1 mouse cellular context compared by ENCODE assay signal in the genomic region with DNA sequence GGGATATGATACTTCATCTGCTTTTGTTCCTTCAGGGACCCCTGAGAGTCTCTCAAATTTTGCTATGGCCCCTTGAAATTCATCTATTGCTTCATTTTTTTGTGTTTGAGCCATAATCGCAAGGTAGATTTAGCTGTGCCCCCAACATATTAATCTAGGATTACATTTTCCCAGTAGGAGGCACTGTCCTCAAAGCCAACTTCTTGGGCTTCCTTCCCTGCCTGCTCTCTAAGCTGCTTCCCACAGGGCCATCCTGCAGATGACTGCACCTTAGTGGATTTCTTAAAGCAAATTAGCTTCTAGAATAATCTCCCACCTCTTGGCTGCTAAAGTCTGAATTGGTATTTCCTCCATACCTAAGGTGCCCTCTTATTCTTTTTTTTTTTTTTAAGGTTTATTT.
A peak's percentile ranks its signal among the peaks of the same experiment; 100 is the strongest.
TF ChIP-seq lines count a peak whose summit lies in the region.

No protein-coding gene starts in this region.

TF ChIP-seq in CH12.LX, 34 proteins besides CTCF, POLR2A, EP300 and RAD21:
- TF ChIP-seq ZNF384 (IDR thresholded peaks at IDR 0.05; ENCODE audit: low read depth, low read length), result peak; percentile 45
- TF ChIP-seq ETS1 (conservative IDR thresholded peaks at IDR 0.05; ENCODE audit: low read depth, low read length), result no peak
- no peak for TF ChIP-seq MAZ (IDR thresholded peaks at IDR 0.05; ENCODE audit: low read depth, low read length)
- no peak for TF ChIP-seq IRF4 (IDR thresholded peaks at IDR 0.05; ENCODE audit: low read depth, low read length)
- peak; percentile 15; the same call in 1 of the 2 replicates for TF ChIP-seq SMC3 (IDR thresholded peaks at IDR 0.05; ENCODE audit: low read depth, low read length)
- no peak for TF ChIP-seq POLR2AphosphoS2 (IDR thresholded peaks at IDR 0.05; ENCODE audit: low read depth, low read length)
- TF ChIP-seq PAX5 (IDR thresholded peaks at IDR 0.05; ENCODE audit: low read length), result no peak
- TF ChIP-seq ZKSCAN1 (IDR thresholded peaks at IDR 0.05; ENCODE audit: borderline replicate concordance, low read depth, low read length), result no peak
